Mouse (Mus musculus) hindbrain, embryonic 11.5 days (tissue): ENCODE results near the gene Plac9b. TPM values are rescaled to one million over a fixed set of nuclear protein-coding genes. Genes with fewer than 3 reads are reported as not detected.
"Not testable (repeated sequence)": the region's sequence is repeated elsewhere in the genome, so short reads cannot be mapped to it uniquely, and the experiment has no call there.

ENCODE experiments used
- ATAC-seq: fragments of 200-750 bp; cut with Nextera tagmentation; 2 replicates; pipeline ENCODE4 v1.8.0; 2017; ENCODE audit warnings: mild to moderate bottlenecking, moderate TSS enrichment, moderate library complexity; ENCODE audit not compliant: low FRiP score
- DNase-seq: peaks from one replicate; pipeline ENCODE4 v3.0.0-alpha.2; 2015; ENCODE audit warnings: low spot score
- H3K27ac ChIP-seq: fragments of 300-500 bp; sonication (generic); 2 replicates; pipeline ENCODE4 v1.5.1; 2014; ENCODE audit warnings: mild to moderate bottlenecking, low read depth, low read length
- H3K27me3 ChIP-seq: fragments of 300-500 bp; sonication (generic); 2 replicates; pipeline ENCODE4 v1.6.1; 2014; ENCODE audit warnings: mild to moderate bottlenecking, low read length, moderate library complexity, mixed read lengths; ENCODE audit not compliant: control insufficient read depth, insufficient read depth
- H3K36me3 ChIP-seq: fragments of 300-500 bp; sonication (generic); 2 replicates; pipeline ENCODE4 v1.6.1; 2014; ENCODE audit warnings: mild to moderate bottlenecking, low read length, moderate library complexity, mixed read lengths; ENCODE audit not compliant: control insufficient read depth, insufficient read depth
- H3K4me1 ChIP-seq: fragments of 300-500 bp; sonication (generic); replicated peaks from 2 replicates; pipeline ENCODE4 v1.6.1; 2014; ENCODE audit warnings: low read length, mixed read lengths; ENCODE audit not compliant: control insufficient read depth, insufficient read depth
- H3K4me2 ChIP-seq: fragments of 300-500 bp; sonication (generic); replicated peaks from 2 replicates; pipeline ENCODE4 v1.6.1; 2014; ENCODE audit warnings: mild to moderate bottlenecking, low read depth, low read length
- H3K4me3 ChIP-seq: fragments of 300-500 bp; sonication (generic); 2 replicates; pipeline ENCODE4 v1.5.1; 2014; ENCODE audit warnings: low read depth, low read length
- H3K9ac ChIP-seq: fragments of 300-500 bp; sonication (generic); 2 replicates; pipeline ENCODE4 v1.6.1; 2014; ENCODE audit warnings: low read depth, low read length
- H3K9me3 ChIP-seq: fragments of 300-500 bp; sonication (generic); 2 replicates; pipeline ENCODE4 v1.6.1; 2016; ENCODE audit warnings: low read length; ENCODE audit not compliant: control insufficient read depth
- WGBS: fragments of 180-500 bp; shearing (Covaris S2); extraction: QIAGEN DNeasy Blood & Tissue Kit; methylation state at CpG from one replicate; pipeline ENCODE4 v1.1.7; 2014; 5-methylcytosine and 5-hydroxymethylcytosine counted together
- polyA plus RNA-seq: library from polyadenylated mRNA; unstranded; fragments of >200 nt; fragmentation: Nextera tagmentation; extraction: Ambion mirVana; gene quantifications from 2 replicates; pipeline ENCODE4 v1.2.1, GENCODE M21; 2014

Gene Plac9b
- polyA plus RNA-seq, 1 experiment from 2014 or later = 1.7 TPM

DNA sequence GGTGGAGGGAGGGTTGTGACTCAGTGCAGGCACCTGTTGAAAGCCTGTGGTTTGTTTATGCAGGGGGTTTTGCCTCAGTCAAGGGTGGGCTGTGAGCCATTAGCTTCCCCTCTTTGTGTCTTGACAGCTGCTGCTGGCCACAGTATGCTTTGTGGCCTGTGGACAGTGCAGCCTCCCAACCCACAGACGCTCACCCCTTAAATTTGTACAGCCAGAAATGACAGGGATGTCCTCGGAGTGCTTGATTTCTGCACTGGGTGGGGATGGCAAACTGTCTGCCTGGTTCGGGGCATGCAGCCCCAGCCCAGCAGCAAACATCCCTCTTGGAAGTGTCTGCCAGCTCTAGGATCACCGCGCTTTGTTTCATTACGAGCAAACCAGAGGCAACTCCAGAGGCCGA lies 64.1 kb downstream of the Plac9b start, which contains the start of gene Duxbl2:
Gene Duxbl2, plus strand, starts transcription at position 200 of the 400 bp plus-strand sequence.
- not testable (repeated sequence) for H3K4me3 ChIP-seq, H3K27ac ChIP-seq, H3K9ac ChIP-seq, H3K36me3 ChIP-seq, H3K4me1 ChIP-seq, H3K4me2 ChIP-seq, H3K9me3 ChIP-seq, DNase-seq, H3K27me3 ChIP-seq
- ATAC-seq = peak; percentile 45
- WGBS = no CpG with 5 or more reads among the region's 7 CpGs

Other genes with a start within 250 kb of the Plac9b start
- not detected in 2 replicates for gene Cphx1, start 244.2 kb downstream of the Plac9b start, polyA plus RNA-seq
- 6.3 and 6.9 TPM in 2 replicates for gene Duxbl1, start 203.9 kb downstream of the Plac9b start, polyA plus RNA-seq
- 0.67 and 2.0 TPM in 2 replicates for gene Gm9780, start 139.8 kb downstream of the Plac9b start, polyA plus RNA-seq
- gene Tmem254c, start 115.1 kb downstream of the Plac9b start, polyA plus RNA-seq = 22.1 and 24.6 TPM in 2 replicates
- gene Cphx2, start 101.0 kb downstream of the Plac9b start, polyA plus RNA-seq = not detected in 2 replicates
- not detected in 2 replicates for gene Cphx3, start 100.2 kb downstream of the Plac9b start, polyA plus RNA-seq
- gene Duxbl2, start 64.1 kb downstream of the Plac9b start, polyA plus RNA-seq = 0.50 and 3.3 TPM in 2 replicates
- 20.0 and 21.9 TPM in 2 replicates for gene Tmem254b, start 24.6 kb upstream of the Plac9b start, polyA plus RNA-seq
- gene Duxbl3, start 75.5 kb upstream of the Plac9b start, polyA plus RNA-seq = 4.6 and 7.6 TPM in 2 replicates